Mouse (Mus musculus) bone marrow macrophage, adult 2 months (primary cell): Measurements from ENCODE around the gene Runx1. TPM values are rescaled to one million over a fixed set of nuclear protein-coding genes. Genes with fewer than 3 reads are reported as not detected.

Source experiments
- H3K27ac ChIP-seq: 2 replicates; pipeline ENCODE4 v1.5.1; 2012; ENCODE audit warnings: low read depth, low read length; ENCODE audit not compliant: insufficient read depth
- H3K4me1 ChIP-seq: 2 replicates; pipeline ENCODE4 v1.6.1; 2012; ENCODE audit warnings: low read length; ENCODE audit not compliant: control insufficient read depth, insufficient read depth
- H3K4me3 ChIP-seq: 2 replicates; pipeline ENCODE4 v1.5.1; 2012; ENCODE audit warnings: mild to moderate bottlenecking, low read length, moderate library complexity; ENCODE audit not compliant: insufficient read depth
- CTCF ChIP-seq: IDR thresholded peaks from 2 replicates; pipeline ENCODE4 v1.5.1; 2012; ENCODE audit warnings: low read depth, mild to moderate bottlenecking, low read length, moderate library complexity
- POLR2A ChIP-seq: IDR thresholded peaks from 2 replicates; pipeline ENCODE4 v1.6.1; 2012; ENCODE audit warnings: mild to moderate bottlenecking, low read depth, low read length, borderline replicate concordance
- polyA plus RNA-seq: library from polyadenylated mRNA; stranded (reverse); fragments of >200 nt; gene quantifications from 2 replicates; pipeline ENCODE4 v1.2.4, GENCODE M21; 2012; ENCODE audit not compliant: missing spikeins, insufficient read depth, insufficient read length

Runx1 gene
- polyA plus RNA-seq, 1 experiment = 103 TPM

GRCm38 (mm10) chr16:92856779-92857178 is 30.8 kb upstream of the Runx1 start:
- Histone ChIP-seq H3K4me1 (peaks cover 36% of the 10 kb centered on the region), H3K4me3 (no peak overlapping the region), H3K27ac (no peak overlapping the region)
- no peak for TF ChIP-seq CTCF
- no peak for TF ChIP-seq POLR2A

- no peak for TF ChIP-seq CTCF
- TF ChIP-seq POLR2A = no peak
- H3K4me3 ChIP-seq = no peak overlapping the region
- no peak overlapping the region for H3K27ac ChIP-seq
- peaks cover 35% of the 10 kb centered on the region for H3K4me1 ChIP-seq
Measured at GRCm38 (mm10) chr16:92852276-92852675, 26.3 kb upstream of the Runx1 start.

GRCm38 (mm10) chr16:92850416-92850815 is 24.5 kb upstream of the Runx1 start:
- no peak for TF ChIP-seq POLR2A
- TF ChIP-seq CTCF = no peak
- Histone ChIP-seq H3K27ac (no peak overlapping the region), H3K4me1 (peaks cover 37% of the 10 kb centered on the region), H3K4me3 (no peak overlapping the region)

- H3K27ac ChIP-seq = no peak overlapping the region
- H3K4me3 ChIP-seq = no peak overlapping the region
- TF ChIP-seq CTCF = no peak
- TF ChIP-seq POLR2A = no peak
- peaks cover 17% of the 10 kb centered on the region for H3K4me1 ChIP-seq
Measured at GRCm38 (mm10) chr16:92847762-92848300, 21.9 kb upstream of the Runx1 start.

- Histone ChIP-seq H3K4me1 (peaks cover 13% of the 10 kb centered on the region), H3K4me3 (no peak overlapping the region), H3K27ac (no peak overlapping the region)
- no peak for TF ChIP-seq CTCF
- no peak for TF ChIP-seq POLR2A
Measured at GRCm38 (mm10) chr16:92845244-92846225, 19.6 kb upstream of the Runx1 start.

- Histone ChIP-seq H3K4me3 (no peak overlapping the region), H3K4me1 (no peaks in the 10 kb centered on the region), H3K27ac (no peak overlapping the region)
- no peak for TF ChIP-seq POLR2A
- TF ChIP-seq CTCF = no peak
Measured at GRCm38 (mm10) chr16:92838709-92839108, 12.8 kb upstream of the Runx1 start.

GRCm38 (mm10) chr16:92831341-92831740 is 5.4 kb upstream of the Runx1 start:
- TF ChIP-seq CTCF (no peak), POLR2A (no peak)
- Histone ChIP-seq H3K4me1 (peaks cover 16% of the 10 kb centered on the region), H3K4me3 (no peak overlapping the region), H3K27ac (no peak overlapping the region)

- Histone ChIP-seq H3K4me1 (peaks cover 19% of the 10 kb centered on the region), H3K4me3 (no peak overlapping the region)
- no peak for TF ChIP-seq CTCF
- no peak for TF ChIP-seq POLR2A
Measured at GRCm38 (mm10) chr16:92830479-92830878, 4.5 kb upstream of the Runx1 start.

GRCm38 (mm10) chr16:92828308-92828862 is 2.4 kb upstream of the Runx1 start:
- Histone ChIP-seq H3K27ac (no peak overlapping the region), H3K4me1 (peaks cover 19% of the 10 kb centered on the region), H3K4me3 (no peak overlapping the region)
- TF ChIP-seq CTCF (no peak), POLR2A (no peak)

More at GRCm38 (mm10) chr16:92830479-92830878, 4.5 kb upstream of the Runx1 start:
- no peak overlapping the region for H3K27ac ChIP-seq

- no peak overlapping the region for H3K4me3 ChIP-seq
- no peak overlapping the region for H3K27ac ChIP-seq
- peaks cover 23% of the 10 kb centered on the region for H3K4me1 ChIP-seq
- no peak for TF ChIP-seq POLR2A
- no peak for TF ChIP-seq CTCF
Measured at GRCm38 (mm10) chr16:92827663-92828307, 1.8 kb upstream of the Runx1 start.
